In genomic region chr1:140069471-140069870, GRCm38 (mm10) we compare ENCODE assay signal across 14 mouse cellular contexts.
DNase-seq lines count a peak whose midpoint lies in the region.
"Had no signal": no experiment of that assay in that cellular context is flagged by ENCODE, and none has a peak within 500 bp of the region (broad histone marks: within the 10 kb centered on the region; RNA-seq: fewer than 3 reads in every experiment).

No protein-coding gene starts in this region.

- peak; percentile 11 to 14 for DNase-seq in cerebellum, adult 18-20 months
- DNase-seq in cerebellum, postnatal 4 days (ENCODE audit: low spot score in 2 of 2) = no peak
- DNase-seq in cerebellum, adult 9-10 months = peak; percentile 41
- peak; percentile 46 for DNase-seq in cerebellum, adult 9-11 months
- DNase-seq in cerebellum, postnatal 25 days = peak; percentile 17 to 45
- DNase-seq in spleen, adult 12 weeks (ENCODE audit: low spot score) = no peak
- DNase-seq in layer of hippocampus, adult 9-11 months = no peak
- DNase-seq: adrenal gland, adult 2 months; adrenal gland, postnatal 14 days; gastrocnemius, postnatal 25 days; heart, adult 18-20 months; heart, postnatal 10 days; heart, postnatal 36 days; kidney, adult 11 months had no signal

Comparison
In these comparisons a context has a peak if more than half of its experiments do, and no peak if none do; other contexts are left out.
1. DNase-seq: peak in cerebellum, adult 18-20 months (2 of 2), cerebellum, adult 9-10 months (single experiment), cerebellum, adult 9-11 months (single experiment) and cerebellum, postnatal 25 days (2 of 2); none in cerebellum, postnatal 4 days (0 of 2), spleen, adult 12 weeks (single experiment) and layer of hippocampus, adult 9-11 months (single experiment).